19 mouse cellular contexts compared by ENCODE assay signal in genomic region chr7:94431470-94431869, GRCm38 (mm10).
"Had no signal": no experiment of that assay in that cellular context is flagged by ENCODE, and none has a peak within 500 bp of the region (broad histone marks: within the 10 kb centered on the region; RNA-seq: fewer than 3 reads in every experiment).

No protein-coding gene starts in this region.

- H3K4me3 ChIP-seq: liver, embryonic 15.5 days; midbrain, embryonic 10.5 days; midbrain, embryonic 12.5 days; myocyte; neural tube, embryonic 13.5 days; neural tube, embryonic 15.5 days; stomach, embryonic 15.5 days had no signal

- H3K27me3 ChIP-seq: liver, embryonic 15.5 days; midbrain, embryonic 12.5 days; neural tube, embryonic 13.5 days; neural tube, embryonic 15.5 days; stomach, embryonic 15.5 days had no signal

- H3K36me3 ChIP-seq: liver, embryonic 15.5 days; midbrain, embryonic 10.5 days; midbrain, embryonic 12.5 days; neural tube, embryonic 13.5 days; neural tube, embryonic 15.5 days; stomach, embryonic 15.5 days had no signal

- H3K9ac ChIP-seq: liver, embryonic 15.5 days; liver, postnatal 0 days; lung, embryonic 14.5 days; midbrain, embryonic 12.5 days; neural tube, embryonic 13.5 days; neural tube, embryonic 15.5 days; stomach, embryonic 15.5 days had no signal

- H3K4me2 ChIP-seq: liver, embryonic 15.5 days; lung, embryonic 14.5 days; midbrain, embryonic 12.5 days; neural tube, embryonic 13.5 days; neural tube, embryonic 15.5 days; stomach, embryonic 15.5 days had no signal

- H3K9me3 ChIP-seq: liver, embryonic 15.5 days; midbrain, embryonic 10.5 days; midbrain, embryonic 12.5 days; neural tube, embryonic 13.5 days; neural tube, embryonic 15.5 days; stomach, embryonic 15.5 days had no signal

- H3K27ac ChIP-seq: liver, embryonic 15.5 days; midbrain, embryonic 10.5 days; midbrain, embryonic 12.5 days; neural tube, embryonic 13.5 days; neural tube, embryonic 15.5 days; stomach, embryonic 15.5 days; stomach, postnatal 0 days had no signal

- H3K4me1 ChIP-seq: liver, embryonic 15.5 days; midbrain, embryonic 10.5 days; midbrain, embryonic 12.5 days; neural tube, embryonic 13.5 days; neural tube, embryonic 15.5 days; stomach, embryonic 15.5 days had no signal

- ATAC-seq: liver, postnatal 0 days; midbrain, embryonic 16.5 days had no signal

- DNase-seq: liver, postnatal 0 days; lung, embryonic 14.5 days; lung, postnatal 10 days; lung, postnatal 4 days; retina, postnatal 1 day; right cerebral cortex, adult 18-20 months; right cerebral cortex, postnatal 25 days; thymus, adult 2 months; thymus, postnatal 14 days; thymus, postnatal 36 days had no signal
